Mouse (Mus musculus) common myeloid progenitor, adult 5-6 weeks (primary cell): Measurements from ENCODE around the gene Txnip. TPM values are rescaled to one million over a fixed set of nuclear protein-coding genes. Genes with fewer than 3 reads are reported as not detected.

ENCODE experiments used
- ATAC-seq: replicated peaks from 2 replicates; pipeline ENCODE4 v1.8.0; 2016; ENCODE audit warnings: low read depth, mild to moderate bottlenecking, moderate TSS enrichment, inconsistent platforms; ENCODE audit not compliant: poor library complexity, severe bottlenecking
- total RNA-seq: library from RNA; stranded (forward); fragments of 200-1000, 187-1606 nt; gene quantifications from 2 replicates; pipeline ENCODE4 v1.2.3, GENCODE M21; 2017

The Txnip gene
- total RNA-seq, 1 experiment from 2014 or later: 170 TPM

- no peak for ATAC-seq
Observed at GRCm38 (mm10) chr3:96549346-96549745, 8.4 kb upstream of the Txnip start.

DNA sequence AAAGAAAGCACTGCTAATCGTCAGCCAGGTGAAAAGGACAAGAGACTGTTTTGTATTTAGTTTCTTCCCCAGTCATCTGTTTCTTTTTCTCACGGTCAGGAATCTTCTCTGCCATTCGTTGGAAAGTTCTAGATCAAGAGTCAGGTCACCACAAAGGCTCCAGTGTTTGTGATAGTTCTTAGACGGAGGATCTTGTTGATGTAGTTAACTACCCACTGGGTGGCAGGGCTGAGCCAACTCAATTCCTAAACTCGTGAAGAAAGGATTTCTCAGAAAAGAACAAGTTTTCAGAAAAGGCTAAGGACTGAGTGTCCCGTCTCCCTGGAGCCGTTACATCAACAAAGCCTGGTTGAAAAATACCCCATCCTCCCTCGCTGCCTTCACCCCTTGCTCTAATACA, 6.6 kb upstream of the Txnip start:
- peak; percentile 71 for ATAC-seq

DNA sequence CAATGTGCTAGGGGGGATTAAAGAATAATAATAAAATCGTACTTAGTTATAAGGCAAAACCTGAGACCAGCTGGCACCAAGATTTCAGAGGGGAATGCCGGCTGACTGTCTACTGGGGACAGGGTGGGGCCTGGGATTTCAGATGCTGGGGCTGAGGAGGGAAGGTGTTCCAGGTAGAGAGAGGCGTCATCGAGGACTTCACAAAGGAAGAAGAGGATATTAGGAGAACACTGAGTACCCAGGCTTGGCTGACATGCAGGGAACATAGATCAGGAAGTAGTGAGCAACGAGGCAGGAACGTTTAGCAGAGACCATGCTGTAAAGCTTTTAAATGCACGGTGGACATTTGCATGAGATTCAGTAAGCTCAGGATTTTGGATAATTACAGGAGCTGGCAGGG, 5.9 kb upstream of the Txnip start:
- no peak for ATAC-seq

GRCm38 (mm10) chr3:96553601-96554000, 4.2 kb upstream of the Txnip start:
- no peak for ATAC-seq

GRCm38 (mm10) chr3:96554251-96554650, 3.5 kb upstream of the Txnip start:
- no peak for ATAC-seq

- ATAC-seq: no peak
Observed at GRCm38 (mm10) chr3:96555041-96555596, 2.6 kb upstream of the Txnip start.

GRCm38 (mm10) chr3:96555999-96556614, 1.6 kb upstream of the Txnip start:
- ATAC-seq: no peak

- ATAC-seq: no peak
Observed at GRCm38 (mm10) chr3:96556651-96557635, 814 bp upstream of the Txnip start.

DNA sequence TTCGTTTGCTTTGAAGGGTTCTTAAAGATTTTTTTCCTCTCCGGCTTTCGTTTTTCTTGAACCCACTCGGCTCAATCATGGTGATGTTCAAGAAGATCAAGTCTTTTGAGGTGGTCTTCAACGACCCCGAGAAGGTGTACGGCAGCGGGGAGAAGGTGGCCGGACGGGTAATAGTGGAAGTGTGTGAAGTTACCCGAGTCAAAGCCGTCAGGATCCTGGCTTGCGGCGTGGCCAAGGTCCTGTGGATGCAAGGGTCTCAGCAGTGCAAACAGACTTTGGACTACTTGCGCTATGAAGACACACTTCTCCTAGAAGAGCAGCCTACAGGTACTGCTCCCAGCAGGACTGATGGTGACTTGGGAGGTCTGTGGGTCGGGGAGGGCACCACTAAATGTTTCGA, 402 bp downstream of the Txnip start:
- no peak for ATAC-seq

DNA sequence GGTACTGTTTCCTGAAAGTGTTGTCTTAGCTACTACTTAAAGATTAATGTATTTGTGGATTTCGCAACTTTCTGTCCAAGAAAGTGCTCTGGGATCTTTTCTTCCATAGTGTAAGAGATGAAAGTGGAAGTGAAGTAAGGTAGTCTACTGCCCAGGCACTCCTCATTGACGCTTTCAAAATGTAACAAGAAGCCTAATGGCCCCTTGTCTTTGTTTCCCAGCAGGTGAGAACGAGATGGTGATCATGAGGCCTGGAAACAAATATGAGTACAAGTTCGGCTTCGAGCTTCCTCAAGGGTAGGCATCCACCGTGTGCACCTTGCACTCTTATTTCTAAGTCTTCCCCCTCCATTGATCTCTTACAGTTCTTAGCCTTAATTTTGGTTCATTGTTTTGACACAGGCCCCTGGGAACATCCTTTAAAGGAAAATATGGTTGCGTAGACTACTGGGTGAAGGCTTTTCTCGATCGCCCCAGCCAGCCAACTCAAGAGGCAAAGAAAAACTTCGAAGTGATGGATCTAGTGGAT, 975 bp downstream of the Txnip start:
- ATAC-seq: no peak

GRCm38 (mm10) chr3:96559398-96559910, 1.7 kb downstream of the Txnip start:
- no peak for ATAC-seq

GRCm38 (mm10) chr3:96559911-96560850, 2.4 kb downstream of the Txnip start:
- no peak for ATAC-seq

DNA sequence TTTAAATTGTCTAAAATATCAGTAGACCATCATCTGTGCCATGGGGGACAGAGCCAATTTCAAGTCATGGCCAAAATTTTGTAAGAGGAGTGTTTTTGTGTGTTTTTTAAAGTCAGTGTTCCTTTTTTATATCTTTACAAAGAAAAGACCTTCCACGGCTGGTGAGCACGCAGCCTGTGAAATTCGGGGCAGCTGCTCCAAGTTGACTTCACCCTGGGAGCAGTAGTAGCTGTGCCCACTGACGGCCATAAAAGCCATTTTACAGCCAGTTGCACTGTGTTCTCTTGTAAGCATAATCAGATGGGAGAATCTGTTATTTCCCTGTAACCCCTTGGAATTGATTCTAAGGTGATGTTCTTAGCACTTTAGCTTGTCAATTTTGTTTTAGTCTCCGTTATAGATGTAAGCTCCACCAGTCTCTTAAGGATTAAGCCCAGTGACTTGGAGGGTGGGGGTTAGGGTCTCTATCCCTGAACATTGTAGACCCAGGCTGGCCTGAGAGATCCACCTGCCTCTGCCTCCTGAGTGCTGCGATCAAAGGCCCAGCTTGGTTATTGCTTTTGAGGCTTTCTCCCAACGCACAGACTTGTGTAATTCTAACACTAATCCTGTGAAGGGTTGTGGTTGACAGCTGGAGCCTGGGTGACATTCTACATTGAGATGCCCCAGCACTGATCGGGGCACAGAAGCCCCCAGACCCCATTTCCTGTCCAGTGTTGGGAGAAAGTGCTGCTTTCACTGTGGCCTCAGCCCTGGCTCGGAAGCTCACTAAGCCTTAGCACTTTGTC, 3.3 kb downstream of the Txnip start:
- ATAC-seq: no peak

DNA sequence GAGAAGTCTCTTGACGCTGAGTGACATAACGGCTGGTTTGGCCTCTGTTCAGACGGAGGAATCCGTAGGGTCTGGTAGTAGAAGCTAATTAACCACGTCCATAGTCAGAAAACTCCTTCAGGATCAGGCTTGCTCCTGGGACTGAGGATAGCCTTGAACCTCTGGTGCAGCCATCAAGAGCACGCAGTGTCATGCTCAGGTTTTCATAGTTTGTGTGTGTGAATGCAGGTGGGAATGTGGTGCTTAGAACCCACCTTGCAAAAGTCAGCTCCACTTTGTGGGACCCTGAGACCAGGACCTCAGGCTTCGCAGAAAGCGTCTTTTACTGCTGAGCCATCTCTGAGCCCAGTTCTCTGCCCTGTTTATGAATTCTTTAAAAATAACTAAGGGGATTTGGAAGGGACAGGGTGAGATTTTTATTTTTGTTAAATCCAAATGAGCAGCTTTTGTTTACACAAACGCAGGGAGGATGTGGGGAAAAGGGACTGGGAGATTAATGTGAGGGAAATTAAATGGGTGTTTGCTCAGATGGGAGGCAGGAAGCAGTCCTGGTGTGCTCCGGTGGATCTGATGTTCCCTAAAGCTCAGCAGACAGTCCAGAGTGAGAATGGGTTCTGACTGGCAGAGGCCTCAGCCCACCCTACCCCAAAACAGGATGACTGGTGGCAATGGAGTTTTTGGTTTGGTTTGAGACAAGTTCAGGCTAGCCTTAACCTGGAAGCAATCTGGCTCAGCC, 4.4 kb downstream of the Txnip start:
- ATAC-seq: no peak

DNA sequence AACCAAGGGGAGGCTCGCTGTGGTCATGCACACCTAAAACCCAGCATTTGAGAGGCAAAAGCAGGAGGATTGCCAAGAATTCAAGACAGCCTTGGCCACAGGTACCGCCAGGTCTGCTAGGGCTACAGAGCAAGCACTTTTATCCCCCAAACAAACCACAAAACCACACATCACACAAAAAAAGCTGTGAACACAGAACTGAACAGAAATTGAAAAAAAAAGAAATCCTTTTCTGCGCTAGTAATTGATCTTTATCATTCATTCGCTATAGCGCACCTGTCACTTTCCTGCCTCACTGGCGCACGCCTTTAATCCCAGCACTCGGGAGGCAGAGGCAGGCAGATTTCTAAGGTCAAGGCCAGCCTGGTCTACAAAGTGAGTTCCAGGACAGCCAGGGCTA, 5.5 kb downstream of the Txnip start:
- ATAC-seq: no peak

GRCm38 (mm10) chr3:96563911-96564632, 6.3 kb downstream of the Txnip start:
- ATAC-seq: peak; percentile 19

DNA sequence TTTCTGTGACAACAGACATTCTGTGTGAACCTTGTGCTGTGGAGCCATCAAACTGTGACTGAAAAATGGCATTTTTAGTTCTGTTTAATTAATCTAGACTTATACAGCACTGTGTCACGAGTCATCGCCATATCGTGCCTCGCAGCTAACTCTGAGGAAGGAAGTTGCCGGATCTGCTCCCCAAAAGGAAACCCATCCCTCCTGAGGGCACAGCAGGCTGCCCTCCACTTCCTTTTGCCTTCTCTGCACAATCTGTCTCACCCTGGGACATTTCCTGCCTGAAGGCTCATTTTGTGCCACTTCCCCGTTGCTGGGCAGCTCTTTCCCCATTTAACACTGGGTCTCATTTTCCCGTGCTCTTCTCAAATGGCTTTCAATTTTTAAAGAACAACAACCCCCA, 6.9 kb downstream of the Txnip start:
- ATAC-seq: peak; percentile 89

DNA sequence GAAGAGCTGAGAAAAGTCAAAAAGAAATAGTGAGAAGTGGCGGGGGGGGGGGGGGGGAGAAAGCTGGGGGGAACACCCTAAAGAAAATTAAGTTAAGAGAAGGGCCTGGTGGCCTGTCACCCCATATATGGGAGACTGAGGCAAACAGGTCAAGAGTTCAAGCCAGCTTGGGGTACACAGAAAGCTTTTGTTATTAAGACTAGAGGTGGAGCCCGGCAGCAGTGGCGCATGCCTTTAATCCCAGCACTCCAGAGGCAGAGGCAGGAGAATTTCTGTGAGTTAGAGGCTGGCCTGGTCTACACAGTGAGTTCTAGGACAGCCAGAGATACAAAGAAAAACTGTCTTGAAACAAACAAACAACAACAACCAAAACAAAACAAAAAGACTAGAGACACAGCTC, 7.3 kb downstream of the Txnip start:
- ATAC-seq: no peak
